Mouse (Mus musculus) C2C12 (cell line): ENCODE measurements around the gene Nrbf2. TPM values are rescaled to one million over a fixed set of nuclear protein-coding genes. Genes with fewer than 3 reads are reported as not detected.

Experiments used
- H3K27me3 ChIP-seq: one replicate; pipeline ENCODE4 v1.6.1; 2011; ENCODE audit not compliant: control insufficient read depth, insufficient read depth, insufficient read length
- H3K36me3 ChIP-seq: one replicate; pipeline ENCODE4 v1.6.1; 2011; ENCODE audit not compliant: control insufficient read depth, insufficient read depth
- H3K4me3 ChIP-seq: one replicate; pipeline ENCODE4 v1.5.1; 2011; ENCODE audit warnings: mild to moderate bottlenecking, control low read depth; ENCODE audit not compliant: poor library complexity, insufficient read depth, severe bottlenecking
- H3K79me2 ChIP-seq: one replicate; pipeline ENCODE4 v1.6.1; 2011; ENCODE audit not compliant: control insufficient read depth, insufficient read depth
- H3K79me3 ChIP-seq: one replicate; pipeline ENCODE4 v1.6.1; 2011; ENCODE audit warnings: low read depth, control low read depth
- H3ac ChIP-seq: one replicate; pipeline ENCODE3; 2011; ENCODE audit warnings: low read depth; ENCODE audit not compliant: control insufficient read depth, insufficient read length
- CEBPB ChIP-seq: IDR thresholded peaks from one replicate; pipeline ENCODE4 v1.6.1; 2011; ENCODE audit warnings: low read depth, mild to moderate bottlenecking, control low read depth, moderate library complexity
- CTCF ChIP-seq: IDR thresholded peaks from one replicate; pipeline ENCODE4 v1.5.1; 2011; ENCODE audit not compliant: control insufficient read depth, insufficient read depth, insufficient read length
- FOSL1 ChIP-seq: IDR thresholded peaks from one replicate; pipeline ENCODE4 v1.8.0; 2011; ENCODE audit warnings: mild to moderate bottlenecking, low read length; ENCODE audit not compliant: poor library complexity, insufficient read depth, severe bottlenecking
- MAX ChIP-seq: IDR thresholded peaks from one replicate; pipeline ENCODE4 v1.6.1; 2011; ENCODE audit warnings: mild to moderate bottlenecking, control low read depth
- MYOD1 ChIP-seq: IDR thresholded peaks from one replicate; pipeline ENCODE4 v1.6.1; 2011; ENCODE audit warnings: low read depth; ENCODE audit not compliant: control insufficient read depth, insufficient read length
- MYOG ChIP-seq: IDR thresholded peaks from one replicate; pipeline ENCODE4 v1.6.1; 2011; ENCODE audit not compliant: control insufficient read depth, insufficient read length; ENCODE audit errors: extremely low read depth
- USF1 ChIP-seq: IDR thresholded peaks from one replicate; pipeline ENCODE4 v1.6.1; 2011; ENCODE audit warnings: low read depth, mild to moderate bottlenecking, control low read depth, moderate library complexity
- polyA plus RNA-seq: library from polyadenylated mRNA; unstranded; fragments of >200 nt; fragmentation: generic; extraction: Trizol; gene quantifications from one replicate; pipeline ENCODE4 v1.2.1, GENCODE M21; 2012; ENCODE audit warnings: missing spikeins

Gene Nrbf2
- polyA plus RNA-seq, 1 experiment, result 14.8 TPM

GRCm38 (mm10) chr10:67311277-67311959, 26.3 kb upstream of the Nrbf2 start:
- Histone ChIP-seq H3ac (no peak overlapping the region), H3K36me3 (no peaks in the 10 kb centered on the region), H3K79me3 (no peaks in the 10 kb centered on the region), H3K27me3 (no peaks in the 10 kb centered on the region), H3K4me3 (no peak overlapping the region), H3K79me2 (no peaks in the 10 kb centered on the region)
- TF ChIP-seq MYOG, result no peak
- peak; percentile 51 for TF ChIP-seq CTCF

- Histone ChIP-seq H3K27me3 (no peaks in the 10 kb centered on the region), H3K79me3 (no peaks in the 10 kb centered on the region), H3K36me3 (no peaks in the 10 kb centered on the region), H3K4me3 (no peak overlapping the region), H3K79me2 (no peaks in the 10 kb centered on the region), H3ac (no peak overlapping the region)
- no peak for TF ChIP-seq MYOD1
- TF ChIP-seq FOSL1, result no peak
- TF ChIP-seq CEBPB, result no peak
- no peak for TF ChIP-seq MYOG
- TF ChIP-seq MAX, result no peak
- no peak for TF ChIP-seq USF1
- TF ChIP-seq CTCF, result no peak
Observed at GRCm38 (mm10) chr10:67309483-67310138, 24.5 kb upstream of the Nrbf2 start.

DNA sequence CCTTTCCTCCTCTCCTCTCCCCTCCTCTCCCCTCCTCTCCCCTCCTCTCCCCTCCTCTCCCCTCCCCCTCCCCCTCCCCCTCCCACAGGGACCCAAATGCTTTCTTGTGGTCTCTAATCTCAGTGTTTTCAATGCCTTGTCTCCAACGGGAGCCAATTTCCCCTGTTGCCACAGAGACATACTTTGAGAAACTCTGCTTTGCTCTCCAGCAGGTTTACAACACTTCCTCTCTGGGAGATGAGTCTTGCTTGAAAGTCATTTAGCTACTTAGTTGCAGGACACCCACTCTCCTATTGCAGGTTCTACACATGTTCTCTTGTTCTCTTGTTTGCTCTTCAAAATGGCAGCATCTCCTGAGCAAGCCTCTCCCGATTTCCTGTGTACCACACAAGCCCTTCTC, 17.2 kb upstream of the Nrbf2 start:
- H3K79me3 ChIP-seq, result no peaks in the 10 kb centered on the region
- H3ac ChIP-seq, result no peak overlapping the region
- H3K4me3 ChIP-seq, result no peak overlapping the region
- no peaks in the 10 kb centered on the region for H3K27me3 ChIP-seq
- H3K36me3 ChIP-seq, result no peaks in the 10 kb centered on the region
- TF ChIP-seq MYOD1 (no peak), FOSL1 (no peak), MYOG (no peak), CTCF (no peak), MAX (no peak), USF1 (no peak), CEBPB (no peak)
- no peaks in the 10 kb centered on the region for H3K79me2 ChIP-seq

DNA sequence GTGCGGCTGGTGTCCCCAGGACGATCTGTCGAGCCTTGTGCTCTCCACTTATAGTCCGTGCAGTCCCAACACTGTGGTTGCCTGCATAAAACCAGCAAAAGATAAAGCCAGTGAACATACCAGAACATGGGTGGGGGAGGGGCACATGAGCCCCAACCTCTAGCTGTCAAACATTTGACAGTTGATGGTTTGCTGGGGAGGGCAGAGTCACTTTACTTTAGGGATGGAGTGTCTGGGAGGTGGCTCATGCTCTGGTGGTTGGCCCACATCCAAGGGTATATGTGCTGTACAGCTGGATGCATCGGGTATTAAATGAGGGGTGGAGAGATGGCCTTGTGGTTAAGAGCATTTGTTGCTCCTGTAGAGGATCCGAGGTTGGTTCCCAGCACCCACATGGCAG, 15.9 kb upstream of the Nrbf2 start:
- no peaks in the 10 kb centered on the region for H3K79me2 ChIP-seq
- H3K36me3 ChIP-seq, result no peaks in the 10 kb centered on the region
- no peak overlapping the region for H3ac ChIP-seq
- H3K27me3 ChIP-seq, result no peaks in the 10 kb centered on the region
- no peaks in the 10 kb centered on the region for H3K79me3 ChIP-seq
- TF ChIP-seq FOSL1 (no peak), USF1 (no peak), MYOG (no peak), MAX (no peak), MYOD1 (no peak), CEBPB (no peak), CTCF (no peak)
- H3K4me3 ChIP-seq, result no peak overlapping the region

GRCm38 (mm10) chr10:67299285-67299684, 14.2 kb upstream of the Nrbf2 start:
- TF ChIP-seq CTCF, result no peak
- no peak for TF ChIP-seq USF1
- no peak for TF ChIP-seq CEBPB
- TF ChIP-seq MAX, result no peak
- no peak for TF ChIP-seq MYOG
- TF ChIP-seq MYOD1, result no peak
- TF ChIP-seq FOSL1, result no peak
- Histone ChIP-seq H3ac (no peak overlapping the region), H3K79me2 (no peaks in the 10 kb centered on the region), H3K27me3 (no peaks in the 10 kb centered on the region), H3K36me3 (no peaks in the 10 kb centered on the region), H3K4me3 (no peak overlapping the region), H3K79me3 (no peaks in the 10 kb centered on the region)

DNA sequence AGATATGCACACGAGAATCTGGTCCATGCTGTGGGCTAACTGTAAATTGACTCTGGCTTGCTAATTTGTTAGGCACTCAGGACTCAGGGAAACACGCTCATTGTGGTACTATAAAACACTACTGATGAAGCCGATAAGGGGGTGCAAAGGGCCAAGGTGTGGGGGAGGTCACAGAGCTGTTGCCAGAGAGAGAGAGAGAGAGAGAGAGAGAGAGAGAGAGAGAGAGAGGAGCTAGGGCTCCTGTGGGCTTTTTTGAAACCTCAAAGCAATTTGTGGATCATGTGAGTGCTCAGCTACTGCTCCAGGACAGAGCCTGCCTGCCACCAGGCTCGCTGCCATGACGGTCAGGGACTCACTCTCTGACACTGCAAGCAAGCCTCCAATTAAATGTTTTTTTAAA, 13.8 kb upstream of the Nrbf2 start:
- no peak for TF ChIP-seq MAX
- TF ChIP-seq MYOG, result no peak
- no peak for TF ChIP-seq MYOD1
- no peaks in the 10 kb centered on the region for H3K79me2 ChIP-seq
- no peak overlapping the region for H3ac ChIP-seq
- no peaks in the 10 kb centered on the region for H3K27me3 ChIP-seq
- no peak overlapping the region for H3K4me3 ChIP-seq
- no peaks in the 10 kb centered on the region for H3K36me3 ChIP-seq
- H3K79me3 ChIP-seq, result no peaks in the 10 kb centered on the region
